Mouse (Mus musculus) liver, embryonic 14.5 days (tissue): ENCODE measurements around the gene Anks1b. TPM values are rescaled to one million over a fixed set of nuclear protein-coding genes. Genes with fewer than 3 reads are reported as not detected.

ENCODE experiments used
- ATAC-seq: fragments of 200-750 bp; cut with Nextera tagmentation; 2 replicates; pipeline ENCODE4 v1.8.0; 2017; ENCODE audit warnings: moderate number of reproducible peaks, mild to moderate bottlenecking, moderate library complexity; ENCODE audit not compliant: insufficient read depth
- DNase-seq, 3 experiments: peaks; one replicate each; pipeline ENCODE4 v3.0.0-alpha.2; 2012 to 2013; ENCODE audit warnings: low read depth in 3 of 3, low spot score in 3 of 3
- H3K27ac ChIP-seq: fragments of 300-500 bp; sonication (generic); 2 replicates; pipeline ENCODE4 v1.5.1; 2014; ENCODE audit warnings: moderate library complexity, mild to moderate bottlenecking, control low read depth, inconsistent platforms
- H3K27me3 ChIP-seq: fragments of 300-500 bp; sonication (generic); 2 replicates; pipeline ENCODE4 v1.6.1; 2014; ENCODE audit warnings: mild to moderate bottlenecking, low read length, moderate library complexity; ENCODE audit not compliant: control insufficient read depth, insufficient read depth
- H3K36me3 ChIP-seq: fragments of 300-500 bp; sonication (generic); replicated peaks from 2 replicates; pipeline ENCODE4 v1.6.1; 2014; ENCODE audit warnings: low read depth; ENCODE audit not compliant: control insufficient read depth, insufficient read depth
- H3K4me1 ChIP-seq, 2 experiments: fragments of 200-500 bp in 1 of 2; fragments of 300-500 bp in 1 of 2; sonication (generic) in 1 of 2; replicated peaks; 2 replicates each; pipeline ENCODE4 v1.6.1; 2012 to 2014; ENCODE audit warnings: antibody characterized with exemption in 1 of 2, inconsistent platforms in 1 of 2, low read length in 1 of 2; ENCODE audit not compliant: control insufficient read depth in 2 of 2, insufficient read depth in 2 of 2
- H3K4me2 ChIP-seq: fragments of 300-500 bp; sonication (generic); 2 replicates; pipeline ENCODE4 v1.6.1; 2014; ENCODE audit warnings: low read depth, mild to moderate bottlenecking, control low read depth, moderate library complexity
- H3K4me3 ChIP-seq, 2 experiments: fragments of 200-500 bp in 1 of 2; fragments of 300-500 bp in 1 of 2; sonication (generic) in 1 of 2; 2 replicates each; pipeline ENCODE4 v1.5.1; 2012 to 2014; ENCODE audit warnings: low read depth in 2 of 2, low read length in 2 of 2, mild to moderate bottlenecking in 2 of 2, control low read depth in 1 of 2, inconsistent platforms in 1 of 2, moderate library complexity in 1 of 2; ENCODE audit not compliant: insufficient read depth in 1 of 2
- H3K9ac ChIP-seq: fragments of 300-500 bp; sonication (generic); replicated peaks from 2 replicates; pipeline ENCODE4 v1.6.1; 2014; ENCODE audit warnings: mild to moderate bottlenecking, control low read depth, moderate library complexity
- H3K9me3 ChIP-seq: fragments of 300-500 bp; sonication (generic); 2 replicates; pipeline ENCODE4 v1.6.1; 2016; ENCODE audit warnings: low read length, mixed read lengths; ENCODE audit not compliant: control insufficient read depth
- CTCF ChIP-seq: IDR thresholded peaks from 2 replicates; pipeline ENCODE4 v1.5.1; 2016; ENCODE audit warnings: antibody characterized with exemption, low read depth, control low read depth
- EP300 ChIP-seq: IDR thresholded peaks from 2 replicates; pipeline ENCODE4 v1.6.1; 2016; ENCODE audit warnings: antibody characterized with exemption, low read depth
- WGBS: fragments of 180-500 bp; shearing (Covaris S2); extraction: QIAGEN DNeasy Blood & Tissue Kit; methylation state at CpG from one replicate; pipeline ENCODE4 v1.1.7; 2014; ENCODE audit not compliant: insufficient replicate concordance; 5-methylcytosine and 5-hydroxymethylcytosine counted together
- polyA plus RNA-seq, 2 experiments: library from polyadenylated mRNA; depleted of rRNA in 1 of 2; stranded (reverse) in 1 of 2; unstranded in 1 of 2; fragments of >200 nt; fragmentation: Nextera tagmentation in 1 of 2; extraction: Ambion mirVana in 1 of 2; gene quantifications; 2 replicates each; pipeline versions ENCODE4 v1.2.1 to v1.2.3; 2012 to 2014

Anks1b gene
- polyA plus RNA-seq, 2 experiments, result not detected

DNA sequence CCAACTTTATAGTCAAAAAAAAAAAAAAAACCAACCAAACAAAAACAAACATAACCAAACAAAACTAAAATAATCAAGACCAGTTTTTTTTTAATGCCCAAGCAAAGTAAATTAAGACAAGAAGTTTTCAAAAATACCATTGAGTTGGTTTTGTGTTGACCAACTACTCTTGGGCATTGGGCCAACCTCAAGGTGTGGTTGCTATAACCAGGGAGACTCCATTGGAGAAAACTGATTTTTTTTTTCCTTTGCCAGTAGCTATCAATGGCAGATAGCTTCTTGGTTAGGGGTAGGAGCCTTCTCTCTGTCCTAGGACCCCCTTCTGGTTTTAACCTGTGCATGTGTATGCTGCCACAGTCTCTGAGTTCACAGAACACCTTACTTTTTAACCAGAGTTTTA lies 725.8 kb downstream of the Anks1b start:
- H3K4me2 ChIP-seq, result no peak overlapping the region
- H3K4me3 ChIP-seq, result no peak overlapping the region
- no peaks in the 10 kb centered on the region for H3K27me3 ChIP-seq
- DNase-seq, result no peak
- H3K9me3 ChIP-seq, result no peaks in the 10 kb centered on the region
- TF ChIP-seq CTCF, result no peak
- no peak for TF ChIP-seq EP300
- no peaks in the 10 kb centered on the region for H3K36me3 ChIP-seq
- ATAC-seq, result no peak
- H3K27ac ChIP-seq, result no peak overlapping the region
- no peaks in the 10 kb centered on the region for H3K4me1 ChIP-seq
- H3K9ac ChIP-seq, result no peak overlapping the region

DNA sequence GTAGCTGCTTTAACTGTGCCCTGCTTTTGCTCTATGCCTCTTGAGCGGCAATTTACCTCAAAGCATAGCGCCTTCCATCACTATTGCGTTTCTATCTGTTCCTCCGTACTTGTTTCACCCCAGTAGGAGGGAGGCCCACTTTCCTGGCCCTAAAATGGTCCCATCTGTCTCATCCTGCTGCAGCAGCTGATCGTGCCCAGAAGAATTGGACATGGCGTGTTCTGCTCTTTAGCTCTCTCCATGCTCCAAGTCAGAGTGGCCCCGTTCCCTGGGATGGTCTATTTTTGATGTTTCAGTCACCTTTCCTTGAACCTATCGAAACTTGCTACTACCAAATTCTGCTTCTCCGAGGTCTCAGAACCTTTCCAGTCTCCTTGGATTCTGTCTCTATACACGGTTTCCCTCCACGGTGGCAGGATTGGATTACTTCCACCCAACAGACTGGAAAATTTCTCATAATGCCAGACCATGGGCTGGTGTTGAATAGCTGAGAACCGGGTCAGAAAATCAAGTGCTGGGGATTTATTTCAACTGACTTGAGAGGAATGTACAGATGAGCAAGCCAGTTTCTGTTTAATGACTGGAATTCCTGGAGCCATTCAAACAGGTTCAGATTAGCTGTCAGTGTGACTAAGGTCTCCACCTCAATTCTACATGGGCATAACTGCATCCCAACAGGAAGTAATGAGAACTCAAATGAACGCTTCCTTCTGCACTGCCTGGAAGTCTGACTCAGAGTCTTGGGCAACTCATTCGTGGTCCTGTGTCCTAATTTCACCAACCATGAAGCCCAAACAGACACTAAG lies 726.6 kb downstream of the Anks1b start:
- DNase-seq (no peak), ATAC-seq (no peak)
- Histone ChIP-seq H3K4me3 (no peak overlapping the region), H3K9ac (no peak overlapping the region), H3K4me1 (no peaks in the 10 kb centered on the region), H3K9me3 (no peaks in the 10 kb centered on the region), H3K27me3 (no peaks in the 10 kb centered on the region), H3K27ac (no peak overlapping the region), H3K4me2 (no peak overlapping the region), H3K36me3 (no peaks in the 10 kb centered on the region)
- TF ChIP-seq CTCF (no peak), EP300 (no peak)
- 69% methylated on average over 14 of the region's 14 CpGs for WGBS

DNA sequence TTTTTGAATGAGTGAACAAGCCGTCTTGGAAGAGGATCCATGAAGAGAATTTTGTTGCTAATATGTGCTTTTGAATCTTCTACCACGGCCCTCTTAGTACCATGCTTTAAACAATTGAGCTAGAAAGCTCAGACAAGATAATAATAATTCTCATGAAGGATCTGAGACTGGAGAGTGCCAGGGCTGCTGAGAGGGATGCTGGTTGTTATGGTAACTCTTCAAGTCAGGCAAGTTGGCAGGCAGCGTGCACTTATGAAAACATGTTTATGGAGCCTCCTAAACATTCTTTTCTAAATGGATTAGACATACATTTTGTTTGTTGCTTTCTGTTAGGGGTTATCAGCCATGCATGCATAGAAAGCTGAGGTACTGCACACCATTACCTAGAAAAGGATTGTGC lies 734.3 kb downstream of the Anks1b start:
- Histone ChIP-seq H3K4me1 (no peaks in the 10 kb centered on the region), H3K9me3 (no peaks in the 10 kb centered on the region), H3K9ac (no peak overlapping the region), H3K27ac (no peak overlapping the region), H3K4me2 (no peak overlapping the region), H3K27me3 (no peaks in the 10 kb centered on the region), H3K4me3 (no peak overlapping the region), H3K36me3 (no peaks in the 10 kb centered on the region)
- ATAC-seq (no peak), DNase-seq (no peak)
- WGBS, result 58% methylated on average over 3 of the region's 3 CpGs
- TF ChIP-seq CTCF (no peak), EP300 (no peak)

DNA sequence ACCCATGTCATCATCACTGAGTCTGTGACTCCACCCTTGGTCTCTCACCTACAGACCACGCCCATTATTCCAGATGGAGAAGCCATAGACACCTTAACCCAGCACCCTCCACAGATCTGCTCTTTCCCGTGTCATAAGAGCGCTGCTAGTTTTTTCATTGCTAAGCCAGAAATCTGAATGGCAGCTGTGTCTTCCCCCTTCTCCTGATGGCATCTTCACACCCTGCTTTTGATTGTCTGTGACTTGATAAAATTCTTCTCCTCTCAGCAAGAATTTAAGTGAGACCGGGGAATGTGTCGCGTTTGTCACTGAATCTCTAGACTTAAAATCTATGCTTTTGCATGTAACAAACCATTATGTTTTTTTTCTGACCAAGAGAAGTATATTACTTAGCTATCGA lies 736.1 kb downstream of the Anks1b start:
- no peak for DNase-seq
- H3K36me3 ChIP-seq, result no peaks in the 10 kb centered on the region
- no peak for TF ChIP-seq EP300
- TF ChIP-seq CTCF, result no peak
- no peak overlapping the region for H3K27ac ChIP-seq
- 64% methylated on average over 7 of the region's 7 CpGs for WGBS
- ATAC-seq, result no peak
- H3K4me1 ChIP-seq, result no peaks in the 10 kb centered on the region
- H3K9me3 ChIP-seq, result no peaks in the 10 kb centered on the region
- H3K27me3 ChIP-seq, result no peaks in the 10 kb centered on the region
- no peak overlapping the region for H3K4me3 ChIP-seq
- no peak overlapping the region for H3K4me2 ChIP-seq
- no peak overlapping the region for H3K9ac ChIP-seq

DNA sequence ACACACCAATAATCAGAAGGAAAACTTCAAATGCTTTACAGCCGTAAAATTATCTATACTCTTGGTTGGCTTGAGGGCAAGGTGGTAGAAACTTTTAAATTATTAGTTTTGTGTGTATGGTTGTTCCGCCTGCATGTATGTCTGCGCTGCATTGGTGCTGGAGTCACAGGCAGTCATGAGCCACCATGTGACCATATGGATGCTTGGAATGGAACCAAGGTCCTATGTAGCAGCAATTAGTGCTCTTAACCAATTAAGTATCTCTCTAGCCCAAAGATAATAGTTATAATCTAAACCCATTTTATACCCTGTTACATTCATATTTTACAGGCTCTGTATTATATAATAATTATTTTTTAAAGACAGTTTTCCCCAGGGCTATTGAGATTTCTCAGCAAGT lies 739.7 kb downstream of the Anks1b start:
- Histone ChIP-seq H3K27ac (no peak overlapping the region), H3K9me3 (no peaks in the 10 kb centered on the region), H3K4me2 (no peak overlapping the region), H3K4me3 (no peak overlapping the region), H3K36me3 (no peaks in the 10 kb centered on the region), H3K9ac (no peak overlapping the region), H3K27me3 (no peaks in the 10 kb centered on the region), H3K4me1 (no peaks in the 10 kb centered on the region)
- ATAC-seq (no peak), DNase-seq (no peak)
- TF ChIP-seq CTCF (no peak), EP300 (no peak)
- WGBS, result 73% methylated on average over 3 of the region's 3 CpGs
